Mouse (Mus musculus): ENCODE results near the gene Gm6525. TPM values are rescaled to one million over a fixed set of nuclear protein-coding genes. Genes with fewer than 3 reads are reported as not detected.

Gene Gm6525
- polyA plus RNA-seq, 1 experiment from 2014 or later, result 1.7 TPM

Other genes starting within 250 kb of the Gm6525 start
- 56.8 and 60.5 TPM in 2 replicates for gene Tmem131l, start 133.9 kb upstream of the Gm6525 start, polyA plus RNA-seq (2015; fragmentation: Nextera tagmentation; extraction: Ambion mirVana)
- gene Mnd1, start 18.3 kb upstream of the Gm6525 start, polyA plus RNA-seq (2015; fragmentation: Nextera tagmentation; extraction: Ambion mirVana), result 13.1 and 13.2 TPM in 2 replicates
- 29.5 and 31.0 TPM in 2 replicates for gene Trim2, start 132.8 kb downstream of the Gm6525 start, polyA plus RNA-seq (2015; fragmentation: Nextera tagmentation; extraction: Ambion mirVana)